Mouse (Mus musculus) midbrain, postnatal 0 days (tissue): ENCODE data around the gene Oprm1. TPM values are rescaled to one million over a fixed set of nuclear protein-coding genes. Genes with fewer than 3 reads are reported as not detected.

Experiments used
- ATAC-seq: fragments of 200-750 bp; cut with Nextera tagmentation; 2 replicates; pipeline ENCODE4 v1.8.0; 2017; ENCODE audit warnings: moderate number of reproducible peaks, mild to moderate bottlenecking, moderate TSS enrichment, moderate library complexity; ENCODE audit not compliant: low FRiP score
- DNase-seq: peaks from one replicate; pipeline ENCODE4 v3.0.0-alpha.2; 2015; ENCODE audit warnings: low spot score
- H3K27ac ChIP-seq: fragments of 300-500 bp; sonication (generic); 2 replicates; pipeline ENCODE4 v1.5.1; 2014; ENCODE audit warnings: low read depth, mild to moderate bottlenecking, low read length, mixed read lengths
- H3K27me3 ChIP-seq: fragments of 300-500 bp; sonication (generic); 2 replicates; pipeline ENCODE4 v1.6.1; 2014; ENCODE audit warnings: low read length, control low read depth, mixed read lengths; ENCODE audit not compliant: insufficient read depth
- H3K36me3 ChIP-seq: fragments of 300-500 bp; sonication (generic); 2 replicates; pipeline ENCODE4 v1.6.1; 2014; ENCODE audit warnings: low read length, control low read depth, mixed read lengths; ENCODE audit not compliant: insufficient read depth
- H3K4me1 ChIP-seq: fragments of 300-500 bp; sonication (generic); 2 replicates; pipeline ENCODE4 v1.6.1; 2014; ENCODE audit warnings: mild to moderate bottlenecking, control low read depth, antibody characterized with exemption, low read length, mixed read lengths; ENCODE audit not compliant: insufficient read depth
- H3K4me2 ChIP-seq: fragments of 300-500 bp; sonication (generic); 2 replicates; pipeline ENCODE4 v1.6.1; 2014; ENCODE audit warnings: low read depth, mild to moderate bottlenecking, low read length, mixed read lengths; ENCODE audit not compliant: poor library complexity, severe bottlenecking
- H3K4me3 ChIP-seq: fragments of 300-500 bp; sonication (generic); 2 replicates; pipeline ENCODE4 v1.5.1; 2014; ENCODE audit warnings: low read depth, mild to moderate bottlenecking, low read length, moderate library complexity
- H3K9ac ChIP-seq: fragments of 300-500 bp; sonication (generic); replicated peaks from 2 replicates; pipeline ENCODE4 v1.6.1; 2014; ENCODE audit warnings: mild to moderate bottlenecking, low read length, moderate library complexity, mixed read lengths; ENCODE audit not compliant: poor library complexity, severe bottlenecking
- H3K9me3 ChIP-seq: fragments of 300-500 bp; sonication (generic); 2 replicates; pipeline ENCODE4 v1.6.1; 2016; ENCODE audit warnings: low read length, control low read depth
- CTCF ChIP-seq: IDR thresholded peaks from 2 replicates; pipeline ENCODE4 v1.5.1; 2016; ENCODE audit warnings: antibody characterized with exemption, mild to moderate bottlenecking
- WGBS: fragments of 180-500 bp; shearing (Covaris S2); extraction: QIAGEN DNeasy Blood & Tissue Kit; methylation state at CpG from one replicate; pipeline ENCODE4 v1.1.7; 2014; 5-methylcytosine and 5-hydroxymethylcytosine counted together
- polyA plus RNA-seq: library from polyadenylated mRNA; unstranded; fragments of >200 nt; fragmentation: Nextera tagmentation; extraction: Ambion mirVana; gene quantifications from 2 replicates; pipeline ENCODE4 v1.2.1, GENCODE M21; 2015
- total RNA-seq: library from RNA; depleted of rRNA; stranded (reverse); fragments of >200 nt; gene quantifications from 2 replicates; pipeline ENCODE4 v1.2.3, GENCODE M21; 2014

Gene Oprm1
- total and polyA plus RNA-seq, 2 experiments from 2014 or later, result 2.8 to 9.0 TPM

DNA sequence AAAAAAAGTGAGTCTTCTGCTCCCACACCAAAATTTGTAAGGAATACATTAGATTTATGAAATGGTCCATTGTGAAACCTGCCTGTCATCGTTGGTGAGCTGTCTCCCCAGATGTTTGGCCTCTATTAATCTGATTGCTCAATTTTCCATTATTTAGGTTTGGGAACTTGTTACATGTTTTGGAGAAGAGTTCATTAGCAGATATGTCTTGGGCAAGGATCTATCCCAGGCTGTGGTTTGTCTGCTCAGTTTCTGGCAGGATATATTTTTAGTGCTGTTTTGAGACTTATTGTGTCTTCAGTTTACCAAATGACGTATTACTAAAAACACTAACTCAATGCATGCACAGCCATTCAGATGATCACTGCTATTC, 289.6 kb downstream of the Oprm1 start:
- 72% methylated on average over 2 of the region's 2 CpGs for WGBS
- Histone ChIP-seq H3K4me2 (no peak overlapping the region), H3K27ac (no peak overlapping the region), H3K4me3 (no peak overlapping the region), H3K27me3 (no peaks in the 10 kb centered on the region), H3K4me1 (0 out of 2 replicates have a peak, but pooled peaks cover 2% of the 10 kb centered on the region), H3K36me3 (no peaks in the 10 kb centered on the region), H3K9ac (no peak overlapping the region), H3K9me3 (no peaks in the 10 kb centered on the region)
- no peak for TF ChIP-seq CTCF
- ATAC-seq (no peak), DNase-seq (no peak)

GRCm38 (mm10) chr10:7049901-7050300, 291.6 kb downstream of the Oprm1 start:
- 80% methylated on average over 3 of the region's 3 CpGs for WGBS
- H3K27me3 ChIP-seq, result no peaks in the 10 kb centered on the region

GRCm38 (mm10) chr10:7052315-7053017, 294.2 kb downstream of the Oprm1 start, which contains the start of gene Ipcef1:
TSS of gene Ipcef1 (minus strand) at chr10:7052478.
- H3K4me3 ChIP-seq, result no peak within 1 kb of the TSS
- no peaks in the 10 kb centered on the region for H3K27me3 ChIP-seq
- H3K4me1 ChIP-seq, result 0 out of 2 replicates have a peak, but pooled peaks cover 2% of the 10 kb centered on the region
- H3K9me3 ChIP-seq, result no peaks in the 10 kb centered on the region
- H3K36me3 ChIP-seq, result no peaks in the 10 kb centered on the region
- TF ChIP-seq CTCF, result no peak
- DNase-seq (no peak), ATAC-seq (peak; percentile 10; the same call in 1 of the 2 replicates)
- WGBS, result 14% methylated on average over 12 of the region's 12 CpGs
- no peak within 1 kb of the TSS for H3K27ac ChIP-seq
- no peak within 1 kb of the TSS for H3K9ac ChIP-seq
- peak within 1 kb of the TSS; percentile 12; the same call in 1 of the 2 replicates for H3K4me2 ChIP-seq

More at GRCm38 (mm10) chr10:7049901-7050300, 291.6 kb downstream of the Oprm1 start:
- Histone ChIP-seq H3K9ac (no peak overlapping the region), H3K4me1 (0 out of 2 replicates have a peak, but pooled peaks cover 2% of the 10 kb centered on the region), H3K4me3 (no peak overlapping the region), H3K4me2 (no peak overlapping the region), H3K36me3 (no peaks in the 10 kb centered on the region), H3K9me3 (no peaks in the 10 kb centered on the region), H3K27ac (no peak overlapping the region)
- no peak for TF ChIP-seq CTCF
- no peak for DNase-seq
- ATAC-seq, result no peak

GRCm38 (mm10) chr10:7054560-7055205, 296.4 kb downstream of the Oprm1 start:
- Histone ChIP-seq H3K4me1 (0 out of 2 replicates have a peak, but pooled peaks cover 2% of the 10 kb centered on the region), H3K4me3 (no peak overlapping the region), H3K36me3 (no peaks in the 10 kb centered on the region), H3K4me2 (no peak overlapping the region), H3K27me3 (no peaks in the 10 kb centered on the region), H3K9ac (no peak overlapping the region), H3K9me3 (no peaks in the 10 kb centered on the region), H3K27ac (no peak overlapping the region)
- WGBS, result 73% methylated on average over 6 of the region's 6 CpGs
- DNase-seq (no peak), ATAC-seq (no peak)
- no peak for TF ChIP-seq CTCF

GRCm38 (mm10) chr10:7057546-7057945, 299.2 kb downstream of the Oprm1 start:
- H3K4me1 ChIP-seq, result no peaks in the 10 kb centered on the region
- no peaks in the 10 kb centered on the region for H3K9me3 ChIP-seq
- H3K9ac ChIP-seq, result no peak overlapping the region
- H3K4me2 ChIP-seq, result no peak overlapping the region
- TF ChIP-seq CTCF, result no peak
- no peak overlapping the region for H3K27ac ChIP-seq
- ATAC-seq (no peak), DNase-seq (no peak)
- H3K4me3 ChIP-seq, result no peak overlapping the region
- WGBS, result 94% methylated on average over 1 of the region's 1 CpGs
- no peaks in the 10 kb centered on the region for H3K27me3 ChIP-seq
- H3K36me3 ChIP-seq, result no peaks in the 10 kb centered on the region

GRCm38 (mm10) chr10:7060326-7060725, 302.0 kb downstream of the Oprm1 start:
- Histone ChIP-seq H3K4me3 (no peak overlapping the region), H3K27me3 (no peaks in the 10 kb centered on the region), H3K4me2 (no peak overlapping the region), H3K9me3 (no peaks in the 10 kb centered on the region), H3K4me1 (no peaks in the 10 kb centered on the region), H3K9ac (no peak overlapping the region), H3K27ac (no peak overlapping the region), H3K36me3 (no peaks in the 10 kb centered on the region)
- WGBS, result 67% methylated on average over 5 of the region's 5 CpGs
- DNase-seq (no peak), ATAC-seq (no peak)
- TF ChIP-seq CTCF, result no peak
